Mouse (Mus musculus) WW6 (cell line): ENCODE data around the gene Uchl5.

ENCODE experiments used
- DNase-seq: peaks from one replicate; pipeline ENCODE4 v3.0.0-alpha.2; 2013; ENCODE audit warnings: low read depth, low spot score

Gene Uchl5

DNA sequence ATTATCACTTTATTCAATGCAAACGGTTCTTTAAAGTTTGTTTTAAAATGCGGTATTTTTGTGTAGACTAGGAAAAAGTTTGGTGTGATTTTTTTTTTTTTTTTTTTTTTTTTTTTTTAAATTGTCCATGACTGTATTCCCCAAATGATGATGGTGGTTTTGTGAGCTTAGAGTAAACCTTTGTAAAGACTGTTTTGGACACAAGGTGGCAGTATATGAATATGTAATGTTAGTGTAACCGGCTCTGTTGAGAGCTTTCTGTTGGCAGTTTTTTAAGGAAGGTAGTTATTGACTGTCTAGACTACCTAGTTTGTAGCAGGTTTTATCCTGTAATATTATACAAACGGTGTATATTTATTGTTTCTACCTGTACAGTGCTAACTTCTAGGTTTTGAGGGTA, 26.5 kb downstream of the Uchl5 start:
- peak; percentile 38 for DNase-seq

DNA sequence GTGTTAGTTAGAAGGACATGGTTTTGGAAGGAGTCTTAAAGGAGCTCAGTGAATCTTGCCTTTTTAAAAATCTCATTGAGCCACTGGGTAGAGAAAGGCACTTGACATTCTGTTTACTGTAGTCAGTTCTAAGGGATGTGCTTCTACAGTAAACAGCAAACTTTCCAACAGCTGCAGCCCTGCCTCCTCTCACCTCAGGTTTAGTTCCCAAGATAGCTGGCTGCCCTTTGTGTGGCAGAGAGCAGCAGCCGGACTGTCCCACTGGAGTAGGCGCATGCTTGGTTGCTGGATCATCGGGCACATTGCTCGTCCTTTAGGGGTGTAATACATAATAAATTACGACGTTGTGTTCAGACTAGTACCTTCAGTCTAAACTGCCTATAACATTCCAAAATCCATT, 32.0 kb downstream of the Uchl5 start:
- no peak for DNase-seq

DNA sequence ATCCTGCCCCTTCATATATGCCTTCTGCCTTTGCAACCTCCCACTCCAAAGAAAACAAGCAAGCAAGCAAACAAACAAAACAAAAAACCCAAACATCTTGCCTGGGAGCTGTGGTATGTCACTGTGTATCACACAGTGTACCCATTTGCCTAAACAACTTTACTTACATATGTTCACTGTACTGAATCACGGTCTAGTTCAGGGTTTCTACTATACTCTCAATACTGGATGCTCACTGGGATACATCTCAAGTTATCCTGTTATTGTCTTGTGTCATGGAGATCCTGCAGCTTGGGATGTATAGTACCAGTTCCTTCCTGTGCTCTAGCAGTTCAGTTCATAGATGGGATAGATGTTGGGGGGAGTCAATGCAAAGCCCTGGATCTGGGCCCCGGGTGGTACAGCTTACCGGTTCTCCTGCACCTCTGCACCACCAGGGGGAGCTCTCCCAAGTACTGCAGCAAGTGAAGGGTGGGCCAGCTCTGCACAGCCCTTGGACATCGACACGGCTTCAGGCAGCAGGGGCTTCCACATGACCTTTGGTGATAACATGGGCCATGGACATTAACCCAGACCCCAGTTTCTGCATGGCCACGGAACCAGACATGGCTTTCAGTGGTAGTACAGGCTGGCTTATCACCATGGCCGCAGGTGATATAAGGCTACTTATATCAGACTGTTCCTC, 36.7 kb downstream of the Uchl5 start:
- peak; percentile 39 for DNase-seq

DNA sequence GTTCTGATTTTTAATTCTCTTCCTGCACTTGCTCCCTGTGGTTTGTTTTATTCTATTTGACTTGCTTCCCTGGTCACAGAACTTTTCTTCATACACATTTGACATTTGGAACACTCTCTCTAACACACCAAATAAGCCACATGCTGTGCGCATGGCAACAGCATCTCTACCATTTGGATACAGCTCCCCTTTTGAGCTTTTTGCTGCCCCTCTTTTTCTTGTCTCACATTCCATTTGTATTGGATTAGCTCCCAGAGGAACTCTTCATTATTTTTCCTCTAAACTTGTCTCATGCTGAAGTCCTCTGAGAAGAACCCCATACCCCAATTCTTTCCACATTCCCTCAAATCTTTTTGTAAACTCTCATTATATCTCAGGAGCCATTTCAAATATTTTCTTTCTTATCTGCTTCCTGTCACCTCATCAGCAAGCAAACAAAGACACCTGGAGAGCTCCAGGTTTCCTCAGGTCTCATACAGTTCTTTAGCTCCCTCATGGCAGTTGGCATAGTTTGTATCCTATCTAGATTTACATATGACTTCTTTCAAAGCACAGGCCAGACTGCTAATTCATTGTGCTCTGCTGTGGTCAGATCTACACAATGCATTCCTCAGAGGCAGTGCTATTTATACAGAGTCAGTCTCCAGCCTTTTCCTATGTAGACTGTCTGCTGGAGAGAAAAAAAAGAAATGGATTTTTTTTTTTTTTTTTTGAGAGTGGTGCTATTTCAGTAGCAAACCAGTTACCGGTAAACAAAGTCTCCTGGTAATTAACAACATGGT, 43.2 kb downstream of the Uchl5 start:
- no peak for DNase-seq

DNA sequence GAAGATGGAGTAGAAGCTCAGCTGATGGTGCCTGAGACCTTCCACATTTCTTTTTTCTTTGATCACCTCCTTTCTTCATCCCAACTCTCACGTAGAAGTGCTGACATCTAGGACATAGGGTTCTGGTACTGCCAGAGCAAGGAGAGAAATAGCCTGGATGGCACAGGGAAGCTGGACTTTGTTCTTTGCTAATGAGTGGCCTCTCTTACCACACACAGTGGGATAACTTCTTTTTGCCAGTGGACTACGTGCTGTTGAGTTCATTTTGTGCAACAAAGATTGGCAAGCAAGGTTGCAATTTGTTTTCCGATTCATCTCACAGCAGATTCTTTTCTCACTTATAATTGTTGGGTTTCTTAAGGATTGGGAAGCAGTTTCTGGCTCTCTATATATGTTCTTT, 45.6 kb downstream of the Uchl5 start:
- DNase-seq, result no peak

DNA sequence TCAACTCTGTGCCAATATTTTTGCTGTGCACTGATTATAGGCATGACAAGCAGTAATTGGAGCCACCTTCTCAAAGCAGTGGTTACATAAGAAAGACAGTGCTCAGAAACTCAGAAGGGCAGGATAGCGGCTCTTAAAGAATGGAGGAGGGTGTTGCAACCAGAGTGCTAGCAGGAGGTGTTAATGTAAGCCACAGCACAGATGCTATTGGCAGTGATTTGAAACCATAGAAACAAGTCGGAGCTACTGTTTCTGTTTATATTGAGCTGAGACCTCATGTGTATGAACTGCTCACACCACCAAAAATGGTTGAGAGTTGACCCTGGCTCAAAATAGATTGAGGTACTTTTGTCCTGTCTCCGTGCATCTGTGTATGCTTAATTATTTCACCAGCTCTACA, 53.6 kb downstream of the Uchl5 start:
- DNase-seq, result no peak

DNA sequence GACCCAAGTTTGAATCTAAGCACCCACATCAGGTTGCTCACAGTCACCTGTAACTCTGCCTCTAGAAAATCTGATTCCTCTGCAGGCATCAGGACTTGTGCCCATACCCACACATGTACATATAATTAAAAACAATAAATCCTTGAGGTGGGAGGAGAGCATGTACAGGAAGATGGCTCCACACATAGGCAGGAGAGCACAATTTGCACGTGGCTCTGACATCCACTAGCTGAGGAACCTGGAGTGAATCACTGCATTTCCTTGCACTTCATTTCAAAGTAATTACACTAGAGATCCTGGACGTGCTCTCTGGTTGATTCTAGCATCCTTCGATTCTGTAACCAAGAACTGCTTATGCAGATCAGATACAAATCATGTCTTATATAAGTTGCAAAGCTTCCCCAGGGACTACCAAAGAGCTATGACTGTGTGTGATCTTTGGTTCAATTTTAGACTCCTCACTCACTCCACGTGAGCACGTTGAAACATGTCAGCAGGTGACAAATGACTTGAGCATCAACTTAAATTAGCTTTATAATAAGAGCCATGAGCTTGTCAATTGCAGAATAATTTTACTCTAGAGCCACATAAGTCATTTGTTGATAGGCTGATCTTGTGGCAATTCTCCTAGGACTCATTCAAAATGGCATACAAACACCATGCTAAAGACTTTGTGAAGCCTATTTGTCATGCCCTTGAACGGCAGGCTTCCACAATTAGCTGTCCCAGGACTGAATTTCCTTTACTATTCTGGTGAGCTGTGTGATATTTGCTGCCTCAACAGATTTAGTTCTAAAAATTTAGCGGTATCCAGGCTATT, 59.5 kb downstream of the Uchl5 start:
- no peak for DNase-seq

DNA sequence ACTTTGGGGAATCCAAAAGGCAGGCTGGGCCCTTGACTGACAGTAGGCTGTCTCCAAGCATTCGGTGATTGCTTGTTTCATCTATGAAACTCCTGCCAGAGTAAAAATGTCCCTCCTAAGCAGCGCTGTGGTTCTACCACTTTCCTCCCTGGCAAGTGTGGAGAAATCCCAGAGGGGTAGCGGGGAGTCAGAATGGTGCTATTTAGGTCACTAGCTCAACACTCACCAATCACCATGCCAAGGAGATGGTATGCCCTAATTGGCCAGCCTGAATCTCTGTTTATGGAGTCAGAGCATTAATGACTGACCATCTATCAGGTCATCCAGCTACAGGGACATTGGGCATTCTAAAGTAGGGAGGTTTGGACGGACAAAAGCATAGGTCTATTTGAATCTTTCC, 60.6 kb downstream of the Uchl5 start:
- no peak for DNase-seq

DNA sequence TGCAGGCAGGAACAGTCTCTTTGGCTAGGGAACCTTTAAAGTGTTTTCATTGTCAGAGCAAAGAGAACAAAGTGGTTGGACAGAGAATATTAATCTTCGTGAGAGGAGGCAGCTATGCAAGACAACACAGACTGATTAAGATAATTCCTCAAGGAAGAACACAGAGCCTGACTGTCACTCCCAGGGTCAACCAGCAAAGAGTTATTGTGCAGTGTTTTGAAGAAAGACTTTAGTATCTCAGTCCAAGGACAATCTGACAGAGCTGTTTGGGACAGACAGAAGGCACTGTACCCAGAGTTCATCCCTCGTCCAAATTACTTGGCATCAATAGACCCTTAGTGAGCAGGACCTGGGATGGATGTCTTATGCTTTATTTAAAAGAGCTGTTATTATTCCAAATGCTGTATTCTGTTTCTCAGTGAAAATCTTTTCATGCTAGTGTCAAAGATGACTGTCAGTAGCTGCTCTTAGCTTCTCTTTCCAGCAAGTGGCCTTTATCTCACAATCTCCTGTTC, 61.9 kb downstream of the Uchl5 start:
- DNase-seq, result no peak

DNA sequence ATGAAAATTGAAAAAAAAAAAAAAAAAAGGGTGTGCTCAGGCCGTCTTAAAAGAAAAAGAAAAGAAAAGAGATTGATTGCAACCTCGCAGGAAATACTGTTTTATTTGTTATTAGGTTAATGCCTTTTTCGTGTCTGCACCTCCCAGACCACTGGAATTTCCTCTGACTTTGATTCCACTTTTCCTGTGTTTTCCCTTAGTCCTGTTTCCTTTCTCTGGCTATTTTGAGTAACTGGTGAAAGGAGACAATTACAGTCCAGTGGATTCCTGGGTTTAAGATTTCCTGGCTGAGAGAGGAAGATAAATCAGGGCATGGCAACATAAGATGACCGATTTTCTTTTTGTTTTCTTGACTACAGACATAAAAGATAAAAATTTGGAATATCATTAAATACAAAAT, 75.3 kb downstream of the Uchl5 start:
- DNase-seq, result no peak

DNA sequence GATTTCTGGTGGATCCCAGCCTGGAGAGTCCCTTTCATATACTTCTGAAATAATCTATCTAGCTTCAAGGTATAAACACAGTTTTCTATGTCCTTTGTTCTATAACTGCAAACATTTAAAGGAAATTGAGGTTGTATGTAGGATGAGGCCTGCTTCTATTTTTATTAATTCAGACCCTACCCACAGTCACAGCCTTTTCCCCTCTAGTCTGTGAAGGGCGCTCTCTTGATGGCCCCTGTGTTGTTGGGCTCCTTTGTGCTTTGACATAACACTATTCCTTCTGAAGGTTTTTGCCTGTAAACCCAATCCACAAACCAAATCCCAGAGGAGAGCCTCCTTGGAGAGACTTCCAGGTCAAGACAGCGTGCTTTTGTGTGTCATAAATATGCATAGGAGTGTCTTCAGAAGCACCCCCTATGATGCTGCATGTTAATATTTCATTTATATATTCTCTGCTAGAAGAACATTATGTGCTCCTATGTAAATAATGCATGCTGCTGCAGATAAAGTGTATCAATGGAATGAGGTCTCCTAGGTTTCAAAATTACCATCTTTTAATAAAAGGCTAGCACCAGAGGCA, 75.8 kb downstream of the Uchl5 start:
- no peak for DNase-seq

DNA sequence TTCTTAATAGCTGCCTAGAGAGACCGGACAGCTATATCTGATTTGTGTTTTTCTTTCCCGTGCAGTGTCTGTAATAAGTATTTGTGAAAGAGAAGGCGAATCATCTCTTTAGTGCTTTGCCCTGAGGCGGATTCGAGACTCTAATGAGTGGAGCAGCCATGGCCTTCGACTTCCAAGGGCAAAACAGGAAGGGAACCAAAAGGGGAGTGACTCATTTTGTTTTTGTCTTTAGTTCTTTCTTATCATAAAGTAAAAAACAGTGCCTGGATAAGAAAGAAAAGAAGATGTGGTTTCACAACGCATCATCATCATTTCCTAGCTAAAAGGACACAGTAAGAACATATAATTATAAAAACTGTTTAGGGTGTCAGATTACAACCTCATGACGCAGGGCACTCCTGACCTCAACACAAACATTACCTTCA, 76.6 kb downstream of the Uchl5 start:
- DNase-seq, result no peak

DNA sequence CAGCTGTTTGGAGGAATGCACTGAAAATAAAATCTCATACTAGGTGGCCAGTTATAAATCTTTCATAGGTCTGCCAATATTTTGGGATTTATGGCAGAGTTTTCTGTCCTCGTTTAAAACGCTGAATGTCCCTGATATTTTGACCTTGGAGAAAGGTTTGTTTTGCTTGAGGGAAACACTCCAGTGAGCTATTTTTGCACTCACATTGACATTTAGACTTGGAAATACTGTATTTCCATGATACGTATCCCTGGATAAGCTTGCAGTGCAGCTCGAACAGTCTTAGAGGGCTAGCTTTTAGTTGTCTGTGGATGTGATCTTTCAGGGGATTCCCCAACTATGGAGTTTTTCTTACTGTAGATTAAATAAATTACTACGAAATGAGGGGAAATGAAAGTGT, 78.6 kb downstream of the Uchl5 start:
- DNase-seq, result no peak
